Mouse (Mus musculus) MEL (cell line): ENCODE results near the gene Rfx4. TPM values are rescaled to one million over a fixed set of nuclear protein-coding genes. Genes with fewer than 3 reads are reported as not detected.

ENCODE experiments used
- DNase-seq: peaks from one replicate; pipeline ENCODE4 v3.0.0; 2011; ENCODE audit warnings: low read depth, low spot score
- H3K27ac ChIP-seq: 2 replicates; pipeline ENCODE4 v1.5.1; 2012; ENCODE audit warnings: low read depth, mild to moderate bottlenecking, control low read depth, low read length, moderate library complexity; ENCODE audit not compliant: control insufficient read depth
- H3K27me3 ChIP-seq, 2 experiments: fragments of 150-350 bp in 1 of 2; sonication (generic) in 1 of 2; 2 replicates each; pipeline ENCODE4 v1.6.1; 2012; ENCODE audit warnings: low read length in 2 of 2, mild to moderate bottlenecking in 2 of 2, improper control_type of control experiment in 1 of 2, moderate library complexity in 1 of 2; ENCODE audit not compliant: insufficient read depth in 2 of 2, control insufficient read depth in 1 of 2
- H3K36me3 ChIP-seq, 2 experiments: 2 replicates each; pipeline ENCODE4 v1.6.1; 2012 to 2014; ENCODE audit warnings: low read length in 2 of 2, improper control_type of control experiment in 1 of 2, inconsistent platforms in 1 of 2, mild to moderate bottlenecking in 1 of 2; ENCODE audit not compliant: insufficient read depth in 2 of 2, control insufficient read depth in 1 of 2
- H3K4me1 ChIP-seq, 2 experiments: fragments of 150-350 bp in 1 of 2; sonication (generic) in 1 of 2; 2 replicates each; pipeline ENCODE4 v1.6.1; 2012; ENCODE audit warnings: low read length in 2 of 2, improper control_type of control experiment in 1 of 2, mild to moderate bottlenecking in 1 of 2; ENCODE audit not compliant: insufficient read depth in 2 of 2, control insufficient read depth in 1 of 2
- H3K4me3 ChIP-seq, 2 experiments: fragments of 150-350 bp in 1 of 2; sonication (generic) in 1 of 2; 2 replicates each; pipeline ENCODE4 v1.5.1; 2012; ENCODE audit warnings: low read depth in 2 of 2, low read length in 2 of 2, mild to moderate bottlenecking in 2 of 2, moderate library complexity in 2 of 2, control low read depth in 1 of 2, improper control_type of control experiment in 1 of 2; ENCODE audit not compliant: control insufficient read depth in 1 of 2, insufficient read depth in 1 of 2
- H3K79me2 ChIP-seq: 2 replicates; pipeline ENCODE4 v1.6.1; 2012; ENCODE audit warnings: mild to moderate bottlenecking, low read length, moderate library complexity; ENCODE audit not compliant: control insufficient read depth, poor library complexity, insufficient read depth
- H3K9ac ChIP-seq: 2 replicates; pipeline ENCODE4 v1.6.1; 2012; ENCODE audit warnings: low read depth, mild to moderate bottlenecking, control low read depth, low read length, moderate library complexity; ENCODE audit not compliant: control insufficient read depth, poor library complexity, severe bottlenecking
- H3K9me3 ChIP-seq: fragments of 150-350 bp; sonication (generic); replicated peaks from 2 replicates; pipeline ENCODE4 v1.6.1; 2012; ENCODE audit warnings: mild to moderate bottlenecking, low read length, improper control_type of control experiment, moderate library complexity; ENCODE audit not compliant: insufficient read depth
- CHD2 ChIP-seq: IDR thresholded peaks from 2 replicates; pipeline ENCODE4 v1.6.1; 2011; ENCODE audit warnings: low read length, improper control_type of control experiment
- ELF1 ChIP-seq: IDR thresholded peaks from 2 replicates; pipeline ENCODE4 v1.6.1; 2014; ENCODE audit warnings: low read depth, mild to moderate bottlenecking, inconsistent platforms, low read length, improper control_type of control experiment, moderate library complexity
- EP300 ChIP-seq, 2 experiments: IDR thresholded peaks; 2 replicates each; pipeline ENCODE4 v1.6.1; 2011; ENCODE audit warnings: improper control_type of control experiment in 2 of 2, low read length in 2 of 2, low read depth in 1 of 2, mild to moderate bottlenecking in 1 of 2
- ETS1 ChIP-seq: IDR thresholded peaks from 2 replicates; pipeline ENCODE4 v1.6.1; 2012; ENCODE audit warnings: low read depth, mild to moderate bottlenecking, inconsistent platforms, low read length, improper control_type of control experiment, moderate library complexity
- GABPA ChIP-seq: IDR thresholded peaks from 2 replicates; pipeline ENCODE4 v1.6.1; 2012; ENCODE audit warnings: low read depth, mild to moderate bottlenecking, inconsistent platforms, low read length, improper control_type of control experiment, moderate library complexity
- GATA1 ChIP-seq: IDR thresholded peaks from 2 replicates; pipeline ENCODE4 v1.6.1; 2011; ENCODE audit warnings: low read depth, low read length, improper control_type of control experiment
- HCFC1 ChIP-seq: IDR thresholded peaks from 2 replicates; pipeline ENCODE4 v1.6.1; 2012; ENCODE audit warnings: low read depth, mild to moderate bottlenecking, inconsistent platforms, low read length, improper control_type of control experiment, moderate library complexity
- JUND ChIP-seq: IDR thresholded peaks from 2 replicates; pipeline ENCODE4 v1.6.1; 2011; ENCODE audit warnings: low read depth, mild to moderate bottlenecking, improper control_type of control experiment, low read length
- MAFK ChIP-seq: IDR thresholded peaks from 2 replicates; pipeline ENCODE4 v1.6.1; 2011; ENCODE audit warnings: low read depth, mild to moderate bottlenecking, low read length, improper control_type of control experiment, borderline replicate concordance
- MEF2A ChIP-seq: IDR thresholded peaks from 2 replicates; pipeline ENCODE4 v1.6.1; 2014; ENCODE audit warnings: low read depth, mild to moderate bottlenecking, inconsistent platforms, low read length, improper control_type of control experiment; ENCODE audit not compliant: poor library complexity, insufficient replicate concordance, severe bottlenecking; ENCODE audit errors: extremely low read depth
- MXI1 ChIP-seq: IDR thresholded peaks from 2 replicates; pipeline ENCODE4 v1.6.1; 2011; ENCODE audit warnings: mild to moderate bottlenecking, low read depth, low read length, improper control_type of control experiment
- MYC ChIP-seq: IDR thresholded peaks from 2 replicates; pipeline ENCODE4 v1.6.1; 2011; ENCODE audit warnings: low read depth, mild to moderate bottlenecking, low read length, improper control_type of control experiment, moderate library complexity
- NELFE ChIP-seq: IDR thresholded peaks from 2 replicates; pipeline ENCODE4 v1.6.1; 2011; ENCODE audit warnings: low read depth, low read length, improper control_type of control experiment
- POLR2AphosphoS2 ChIP-seq: IDR thresholded peaks from 2 replicates; pipeline ENCODE4 v1.6.1; 2011; ENCODE audit warnings: low read length, improper control_type of control experiment
- POLR2AphosphoS5 ChIP-seq: IDR thresholded peaks from 2 replicates; pipeline ENCODE4 v1.6.1; 2012; ENCODE audit warnings: low read depth, borderline replicate concordance, mild to moderate bottlenecking, inconsistent platforms, low read length, moderate library complexity, mixed read lengths
- RCOR1 ChIP-seq: IDR thresholded peaks from 2 replicates; pipeline ENCODE4 v1.6.1; 2012; ENCODE audit warnings: low read depth, mild to moderate bottlenecking, inconsistent platforms, low read length, improper control_type of control experiment
- SMC3 ChIP-seq: IDR thresholded peaks from 2 replicates; pipeline ENCODE4 v1.6.1; 2011; ENCODE audit warnings: low read depth, low read length, improper control_type of control experiment
- TAL1 ChIP-seq: IDR thresholded peaks from 2 replicates; pipeline ENCODE4 v1.6.1; 2012; ENCODE audit warnings: mild to moderate bottlenecking, inconsistent platforms, low read length, moderate library complexity, mixed read lengths
- TBP ChIP-seq: IDR thresholded peaks from 2 replicates; pipeline ENCODE4 v1.8.0; 2011; ENCODE audit warnings: low read depth, low read length, improper control_type of control experiment
- TCF12 ChIP-seq: IDR thresholded peaks from 2 replicates; pipeline ENCODE4 v1.6.1; 2014; ENCODE audit warnings: low read depth, mild to moderate bottlenecking, inconsistent platforms, low read length, improper control_type of control experiment, moderate library complexity
- UBTF ChIP-seq: IDR thresholded peaks from 2 replicates; pipeline ENCODE4 v1.6.1; 2012; ENCODE audit warnings: low read depth, mild to moderate bottlenecking, inconsistent platforms, low read length, improper control_type of control experiment, moderate library complexity, borderline replicate concordance; ENCODE audit not compliant: insufficient read depth
- USF2 ChIP-seq, 2 experiments: IDR thresholded peaks; 2 replicates each; pipeline ENCODE4 v1.6.1; 2011 to 2012; ENCODE audit warnings: improper control_type of control experiment in 2 of 2, low read length in 2 of 2, borderline replicate concordance in 1 of 2, inconsistent platforms in 1 of 2, low read depth in 1 of 2, mild to moderate bottlenecking in 1 of 2; ENCODE audit not compliant: insufficient read depth in 1 of 2
- ZMIZ1 ChIP-seq: IDR thresholded peaks from 2 replicates; pipeline ENCODE4 v1.6.1; 2012; ENCODE audit warnings: low read depth, mild to moderate bottlenecking, inconsistent platforms, low read length, improper control_type of control experiment, moderate library complexity
- ZNF384 ChIP-seq: IDR thresholded peaks from 2 replicates; pipeline ENCODE4 v1.6.1; 2012; ENCODE audit warnings: low read depth, mild to moderate bottlenecking, inconsistent platforms, low read length, improper control_type of control experiment
- polyA plus RNA-seq, 2 experiments: library from polyadenylated mRNA; stranded (reverse) in 1 of 2; unstranded in 1 of 2; fragments of >175 nt in 1 of 2; fragments of >200 nt in 1 of 2; gene quantifications; 2 replicates each; pipeline versions ENCODE4 v1.2.1 to v1.2.4; 2012; ENCODE audit warnings: low replicate concordance in 2 of 2, low read depth in 1 of 2; ENCODE audit not compliant: insufficient read length in 2 of 2, insufficient read depth in 1 of 2, missing spikeins in 1 of 2
- total RNA-seq: library from RNA; depleted of rRNA; stranded (reverse); fragments of 300-350 nt; gene quantifications from 2 replicates; pipeline ENCODE4 v1.2.3, GENCODE M21; 2012

Rfx4 gene
- total and polyA plus RNA-seq, 3 experiments = not detected

DNA sequence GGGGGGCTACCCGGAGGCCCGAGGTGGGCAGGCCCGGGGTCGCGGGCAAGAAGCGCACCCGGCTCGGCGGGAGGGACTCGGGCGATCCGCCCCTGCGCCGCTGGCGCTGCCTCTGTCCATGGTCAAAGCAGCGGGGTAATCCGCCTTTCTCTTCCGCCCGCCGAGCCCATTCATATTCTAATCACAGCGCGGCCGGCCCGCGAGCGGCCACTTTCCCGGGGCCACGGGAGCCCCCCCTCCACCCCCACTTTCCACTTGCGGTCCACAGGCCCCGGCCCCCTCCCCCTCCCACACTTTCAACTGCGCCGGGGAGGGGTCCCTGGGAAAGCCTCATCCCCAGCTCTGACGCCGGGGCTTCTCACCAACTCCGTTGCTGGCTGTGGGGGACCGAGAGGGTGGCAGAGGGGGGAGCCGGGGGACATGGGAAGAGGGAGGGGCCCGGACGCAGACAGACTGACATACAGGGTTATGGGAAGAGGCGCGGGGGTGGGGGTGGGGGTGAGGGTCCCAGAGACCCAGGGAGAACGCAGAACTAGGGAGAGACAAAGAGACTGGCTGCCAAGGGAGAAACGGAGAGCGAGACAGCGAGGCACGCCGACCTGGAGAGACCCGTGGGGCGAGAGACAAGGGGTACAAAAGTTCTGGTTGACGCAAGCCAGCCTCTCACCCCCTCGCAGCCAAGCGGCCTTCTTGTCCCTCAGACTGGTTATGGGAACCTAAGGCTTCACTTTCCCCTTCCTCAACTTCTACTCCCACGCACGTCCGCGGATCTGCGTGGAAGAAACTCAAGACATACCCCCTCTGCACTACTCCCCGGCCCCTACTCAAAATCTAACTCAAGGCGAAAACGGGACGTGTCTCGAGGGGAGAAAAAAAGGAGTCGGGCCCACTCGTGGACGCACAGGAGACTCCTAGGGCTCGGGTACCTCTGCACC is 744 bp upstream of the Rfx4 start:
- DNase-seq = no peak
- Histone ChIP-seq H3K79me2 (no peaks in the 10 kb centered on the region), H3K4me3 (no peak overlapping the region), H3K36me3 (no peaks in the 10 kb centered on the region), H3K9me3 (no peaks in the 10 kb centered on the region), H3K4me1 (no peaks in the 10 kb centered on the region), H3K9ac (no peak overlapping the region), H3K27me3 (no peaks in the 10 kb centered on the region), H3K27ac (no peak overlapping the region)
- TF ChIP-seq MXI1 = no peak
- no peak for TF ChIP-seq ELF1
- TF ChIP-seq NELFE = no peak
- no peak for TF ChIP-seq GATA1
- TF ChIP-seq CHD2 = no peak
- no peak for TF ChIP-seq UBTF
- TF ChIP-seq SMC3 = no peak
- no peak for TF ChIP-seq ZMIZ1
- TF ChIP-seq USF2 (IDR thresholded peaks at IDR 0.05; ENCODE audit: borderline replicate concordance in 1 of 2, insufficient read depth in 1 of 2, low read depth in 1 of 2, low read length in 2 of 2) = no peak
- TF ChIP-seq TCF12 = no peak
- no peak for TF ChIP-seq TAL1
- no peak for TF ChIP-seq ETS1
- TF ChIP-seq POLR2AphosphoS2 = no peak
- TF ChIP-seq GABPA = no peak
- no peak for TF ChIP-seq ZNF384
- no peak for TF ChIP-seq MYC
- no peak for TF ChIP-seq MEF2A
- TF ChIP-seq MAFK = no peak

- TF ChIP-seq ETS1 (no peak), CHD2 (no peak), ZNF384 (no peak), RCOR1 (no peak), EP300 (IDR thresholded peaks at IDR 0.05; ENCODE audit: low read depth in 1 of 2, low read length in 2 of 2) (no peak), POLR2AphosphoS5 (no peak), TBP (no peak), GATA1 (no peak), JUND (no peak), MAFK (no peak), TAL1 (no peak), USF2 (IDR thresholded peaks at IDR 0.05; ENCODE audit: borderline replicate concordance in 1 of 2, insufficient read depth in 1 of 2, low read depth in 1 of 2, low read length in 2 of 2) (no peak), HCFC1 (no peak), GABPA (no peak)
- H3K79me2 ChIP-seq = no peaks in the 10 kb centered on the region
- no peaks in the 10 kb centered on the region for H3K9me3 ChIP-seq
- DNase-seq = no peak
- no peaks in the 10 kb centered on the region for H3K36me3 ChIP-seq
- no peak overlapping the region for H3K4me3 ChIP-seq
- no peak overlapping the region for H3K9ac ChIP-seq
- H3K27ac ChIP-seq = no peak overlapping the region
- 0 out of 4 replicates have a peak, but pooled peaks cover 0 to 1% of the 10 kb centered on the region in 2 experiments for H3K27me3 ChIP-seq
- H3K4me1 ChIP-seq = no peaks in the 10 kb centered on the region
Measured at GRCm38 (mm10) chr10:84756435-84757095, 703 bp downstream of the Rfx4 start.
